Mouse (Mus musculus): ENCODE results near the gene Zbtb37. TPM values are rescaled to one million over a fixed set of nuclear protein-coding genes. Genes with fewer than 3 reads are reported as not detected.
"Not testable (repeated sequence)": the region's sequence is repeated elsewhere in the genome, so short reads cannot be mapped to it uniquely, and the experiment has no call there.

The Zbtb37 gene
- polyA plus RNA-seq, 1 experiment from 2014 or later = 7.8 TPM

DNA sequence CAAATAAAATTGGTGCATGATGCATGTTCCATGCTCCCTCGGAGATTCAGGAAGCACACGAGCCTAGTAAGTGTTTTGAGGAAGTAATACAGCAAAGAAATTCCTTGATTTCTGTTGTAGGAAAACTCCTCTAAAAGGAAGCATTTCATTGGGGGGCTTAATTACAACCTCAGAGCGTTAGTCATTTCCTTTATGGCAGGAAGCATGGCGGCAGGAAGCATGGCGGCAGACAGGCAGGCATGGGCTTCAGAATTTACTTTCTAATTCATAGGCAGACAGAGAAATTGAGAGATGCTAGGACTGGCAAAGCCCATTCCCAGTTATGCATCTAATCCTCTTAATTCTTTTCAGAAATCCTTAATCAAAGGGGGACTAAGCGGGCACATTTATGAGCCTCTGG, 40.8 kb downstream of the Zbtb37 start:
- no peak overlapping the region for H3K9ac ChIP-seq (ENCODE audit: low read depth, low read length)
- H3K4me1 ChIP-seq (ENCODE audit: control insufficient read depth, insufficient read depth, low read length) = no peaks in the 10 kb centered on the region
- DNase-seq (ENCODE audit: low spot score) = no peak
- ATAC-seq (ENCODE audit: low read depth) = no peak
- no peak overlapping the region for H3K4me3 ChIP-seq (ENCODE audit: low read depth, low read length)
- H3K4me2 ChIP-seq (ENCODE audit: low read depth, low read length) = no peak overlapping the region
- no peaks in the 10 kb centered on the region for H3K36me3 ChIP-seq (ENCODE audit: control insufficient read depth, insufficient read depth, low read length)
- WGBS = 81% methylated on average over 6 of the region's 6 CpGs
- no peak overlapping the region for H3K27ac ChIP-seq (replicated peaks; ENCODE audit: low read depth, low read length)
- no peaks in the 10 kb centered on the region for H3K27me3 ChIP-seq (replicated peaks; ENCODE audit: control insufficient read depth, insufficient read depth, low read length)
- H3K9me3 ChIP-seq (ENCODE audit: control insufficient read depth, low read length) = no peaks in the 10 kb centered on the region

GRCm38 (mm10) chr1:160989395-160989794, 45.3 kb downstream of the Zbtb37 start:
- H3K9ac ChIP-seq (ENCODE audit: low read depth, low read length) = no peak overlapping the region
- no peak overlapping the region for H3K27ac ChIP-seq (replicated peaks; ENCODE audit: low read depth, low read length)
- DNase-seq (ENCODE audit: low spot score) = no peak
- H3K27me3 ChIP-seq (replicated peaks; ENCODE audit: control insufficient read depth, insufficient read depth, low read length) = no peaks in the 10 kb centered on the region
- no peak overlapping the region for H3K4me2 ChIP-seq (ENCODE audit: low read depth, low read length)
- ATAC-seq (ENCODE audit: low read depth) = no peak
- no peaks in the 10 kb centered on the region for H3K4me1 ChIP-seq (ENCODE audit: control insufficient read depth, insufficient read depth, low read length)
- H3K36me3 ChIP-seq (ENCODE audit: control insufficient read depth, insufficient read depth, low read length) = no peaks in the 10 kb centered on the region
- no peak overlapping the region for H3K4me3 ChIP-seq (ENCODE audit: low read depth, low read length)
- 91% methylated on average over 14 of the region's 15 CpGs for WGBS
- H3K9me3 ChIP-seq (ENCODE audit: control insufficient read depth, low read length) = no peaks in the 10 kb centered on the region

- no peaks in the 10 kb centered on the region for H3K27me3 ChIP-seq (replicated peaks; ENCODE audit: control insufficient read depth, insufficient read depth, low read length)
- H3K27ac ChIP-seq (replicated peaks; ENCODE audit: low read depth, low read length) = no peak overlapping the region
- ATAC-seq (ENCODE audit: low read depth) = no peak
- H3K4me2 ChIP-seq (ENCODE audit: low read depth, low read length) = no peak overlapping the region
- WGBS = 78% methylated on average over 17 of the region's 17 CpGs
- H3K9ac ChIP-seq (ENCODE audit: low read depth, low read length) = no peak overlapping the region
- no peaks in the 10 kb centered on the region for H3K9me3 ChIP-seq (ENCODE audit: control insufficient read depth, low read length)
- no peaks in the 10 kb centered on the region for H3K36me3 ChIP-seq (ENCODE audit: control insufficient read depth, insufficient read depth, low read length)
- no peaks in the 10 kb centered on the region for H3K4me1 ChIP-seq (ENCODE audit: control insufficient read depth, insufficient read depth, low read length)
- H3K4me3 ChIP-seq (ENCODE audit: low read depth, low read length) = no peak overlapping the region
- no peak for DNase-seq (ENCODE audit: low spot score)
Observed at GRCm38 (mm10) chr1:160986881-160987635, 47.6 kb downstream of the Zbtb37 start.

GRCm38 (mm10) chr1:160985477-160985876, 49.2 kb downstream of the Zbtb37 start:
- 72% methylated on average over 6 of the region's 6 CpGs for WGBS
- H3K36me3 ChIP-seq (ENCODE audit: control insufficient read depth, insufficient read depth, low read length) = no peaks in the 10 kb centered on the region
- ATAC-seq (ENCODE audit: low read depth) (no peak), DNase-seq (ENCODE audit: low spot score) (no peak)
- no peak overlapping the region for H3K9ac ChIP-seq (ENCODE audit: low read depth, low read length)
- H3K9me3 ChIP-seq (ENCODE audit: control insufficient read depth, low read length) = no peaks in the 10 kb centered on the region
- no peaks in the 10 kb centered on the region for H3K27me3 ChIP-seq (replicated peaks; ENCODE audit: control insufficient read depth, insufficient read depth, low read length)
- no peaks in the 10 kb centered on the region for H3K4me1 ChIP-seq (ENCODE audit: control insufficient read depth, insufficient read depth, low read length)
- H3K4me3 ChIP-seq (ENCODE audit: low read depth, low read length) = no peak overlapping the region
- no peak overlapping the region for H3K4me2 ChIP-seq (ENCODE audit: low read depth, low read length)
- H3K27ac ChIP-seq (replicated peaks; ENCODE audit: low read depth, low read length) = no peak overlapping the region

GRCm38 (mm10) chr1:160984731-160985130, 49.9 kb downstream of the Zbtb37 start:
- not testable (repeated sequence) for DNase-seq (ENCODE audit: low spot score); H3K4me3 ChIP-seq (ENCODE audit: low read depth, low read length); H3K9ac ChIP-seq (ENCODE audit: low read depth, low read length); H3K9me3 ChIP-seq (ENCODE audit: control insufficient read depth, low read length); H3K4me2 ChIP-seq (ENCODE audit: low read depth, low read length); H3K36me3 ChIP-seq (ENCODE audit: control insufficient read depth, insufficient read depth, low read length); H3K27me3 ChIP-seq (replicated peaks; ENCODE audit: control insufficient read depth, insufficient read depth, low read length); ATAC-seq (ENCODE audit: low read depth); H3K27ac ChIP-seq (replicated peaks; ENCODE audit: low read depth, low read length); H3K4me1 ChIP-seq (ENCODE audit: control insufficient read depth, insufficient read depth, low read length)
- WGBS = 60% methylated on average over 1 of the region's 1 CpGs

GRCm38 (mm10) chr1:160982887-160983286, 51.8 kb downstream of the Zbtb37 start:
- no peak overlapping the region for H3K27ac ChIP-seq (replicated peaks; ENCODE audit: low read depth, low read length)
- no peaks in the 10 kb centered on the region for H3K27me3 ChIP-seq (replicated peaks; ENCODE audit: control insufficient read depth, insufficient read depth, low read length)
- H3K36me3 ChIP-seq (ENCODE audit: control insufficient read depth, insufficient read depth, low read length) = no peaks in the 10 kb centered on the region
- DNase-seq (ENCODE audit: low spot score) (peak; percentile 13), ATAC-seq (ENCODE audit: low read depth) (no peak)
- H3K4me2 ChIP-seq (ENCODE audit: low read depth, low read length) = no peak overlapping the region
- H3K9me3 ChIP-seq (ENCODE audit: control insufficient read depth, low read length) = no peaks in the 10 kb centered on the region
- H3K4me1 ChIP-seq (ENCODE audit: control insufficient read depth, insufficient read depth, low read length) = no peaks in the 10 kb centered on the region
- 67% methylated on average over 3 of the region's 3 CpGs for WGBS
- H3K4me3 ChIP-seq (ENCODE audit: low read depth, low read length) = no peak overlapping the region
- no peak overlapping the region for H3K9ac ChIP-seq (ENCODE audit: low read depth, low read length)

DNA sequence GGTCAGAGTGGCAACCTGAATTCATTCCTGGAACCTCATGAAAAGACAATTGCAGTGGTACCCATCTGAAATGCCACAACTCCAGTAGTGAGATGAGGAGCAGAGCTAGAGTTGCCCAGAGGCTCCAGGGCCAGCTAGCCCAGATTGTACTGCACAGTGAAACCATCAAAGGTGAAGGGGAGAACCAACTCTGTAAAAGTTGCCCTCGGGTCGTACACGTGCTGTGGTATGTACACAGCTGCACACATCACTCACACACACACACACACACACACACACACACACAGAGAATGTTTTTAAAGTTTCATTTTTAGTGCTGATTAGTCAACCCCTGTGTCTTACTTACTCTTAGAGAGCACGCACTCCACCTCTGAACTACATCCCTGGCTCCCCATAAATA, 53.3 kb downstream of the Zbtb37 start:
- H3K9ac ChIP-seq (ENCODE audit: low read depth, low read length) = no peak overlapping the region
- H3K27ac ChIP-seq (replicated peaks; ENCODE audit: low read depth, low read length) = no peak overlapping the region
- no peaks in the 10 kb centered on the region for H3K36me3 ChIP-seq (ENCODE audit: control insufficient read depth, insufficient read depth, low read length)
- no peak overlapping the region for H3K4me3 ChIP-seq (ENCODE audit: low read depth, low read length)
- ATAC-seq (ENCODE audit: low read depth) = no peak
- no peaks in the 10 kb centered on the region for H3K4me1 ChIP-seq (ENCODE audit: control insufficient read depth, insufficient read depth, low read length)
- H3K27me3 ChIP-seq (replicated peaks; ENCODE audit: control insufficient read depth, insufficient read depth, low read length) = no peaks in the 10 kb centered on the region
- WGBS = 94% methylated on average over 2 of the region's 4 CpGs
- DNase-seq (ENCODE audit: low spot score) = no peak
- no peak overlapping the region for H3K4me2 ChIP-seq (ENCODE audit: low read depth, low read length)
- H3K9me3 ChIP-seq (ENCODE audit: control insufficient read depth, low read length) = no peaks in the 10 kb centered on the region

- H3K9ac ChIP-seq (ENCODE audit: low read depth, low read length) = no peak overlapping the region
- H3K9me3 ChIP-seq (ENCODE audit: control insufficient read depth, low read length) = no peaks in the 10 kb centered on the region
- H3K27ac ChIP-seq (replicated peaks; ENCODE audit: low read depth, low read length) = no peak overlapping the region
- H3K4me3 ChIP-seq (ENCODE audit: low read depth, low read length) = no peak overlapping the region
- H3K4me1 ChIP-seq (ENCODE audit: control insufficient read depth, insufficient read depth, low read length) = no peaks in the 10 kb centered on the region
- H3K4me2 ChIP-seq (ENCODE audit: low read depth, low read length) = no peak overlapping the region
- no peaks in the 10 kb centered on the region; the same call in 1 of the 2 replicates for H3K36me3 ChIP-seq (ENCODE audit: control insufficient read depth, insufficient read depth, low read length)
- 84% methylated on average over 8 of the region's 8 CpGs for WGBS
- no peaks in the 10 kb centered on the region for H3K27me3 ChIP-seq (replicated peaks; ENCODE audit: control insufficient read depth, insufficient read depth, low read length)
- ATAC-seq (ENCODE audit: low read depth) (no peak), DNase-seq (ENCODE audit: low spot score) (no peak)
Observed at GRCm38 (mm10) chr1:160980537-160981234, 54.0 kb downstream of the Zbtb37 start.

DNA sequence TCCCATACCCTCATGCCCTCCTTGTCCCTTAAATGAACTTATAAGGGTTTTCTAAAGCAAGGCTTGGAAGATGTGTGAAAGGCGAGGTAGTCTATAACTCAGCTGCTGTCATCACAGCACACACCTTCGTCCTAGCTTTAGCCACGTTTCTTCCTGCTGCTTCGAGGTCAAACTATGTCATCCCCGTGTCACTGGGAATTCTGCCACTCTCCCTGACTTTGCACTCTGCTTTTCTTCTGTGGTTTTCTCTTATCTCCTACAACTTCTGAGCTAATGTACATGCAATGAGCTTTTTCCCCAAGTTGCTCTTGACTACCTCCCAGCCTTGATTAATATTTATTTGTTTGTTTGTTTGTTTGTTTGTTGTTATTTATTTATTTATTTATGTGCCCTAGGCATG, 54.6 kb downstream of the Zbtb37 start:
- WGBS = 91% methylated on average over 5 of the region's 5 CpGs
- DNase-seq (ENCODE audit: low spot score) = no peak

More for the DNA sequence above, 54.6 kb downstream of the Zbtb37 start:
- Histone ChIP-seq H3K4me1 (ENCODE audit: control insufficient read depth, insufficient read depth, low read length) (no peaks in the 10 kb centered on the region), H3K9ac (ENCODE audit: low read depth, low read length) (no peak overlapping the region), H3K27me3 (replicated peaks; ENCODE audit: control insufficient read depth, insufficient read depth, low read length) (no peaks in the 10 kb centered on the region), H3K4me2 (ENCODE audit: low read depth, low read length) (no peak overlapping the region), H3K27ac (replicated peaks; ENCODE audit: low read depth, low read length) (no peak overlapping the region), H3K4me3 (ENCODE audit: low read depth, low read length) (no peak overlapping the region), H3K36me3 (ENCODE audit: control insufficient read depth, insufficient read depth, low read length) (no peaks in the 10 kb centered on the region; the same call in 1 of the 2 replicates), H3K9me3 (ENCODE audit: control insufficient read depth, low read length) (no peaks in the 10 kb centered on the region)
- no peak for ATAC-seq (ENCODE audit: low read depth)
